Mouse (Mus musculus) thymus, adult 2 months (tissue): ENCODE measurements around the gene Zfp991.
"Not testable (repeated sequence)": the region's sequence is repeated elsewhere in the genome, so short reads cannot be mapped to it uniquely, and the experiment has no call there.

ENCODE experiments used
- CTCF ChIP-seq: fragments of 200-500 bp; IDR thresholded peaks from 2 replicates; pipeline ENCODE4 v1.5.1; 2012; ENCODE audit warnings: mild to moderate bottlenecking, control low read depth, low read length, moderate library complexity, borderline replicate concordance; ENCODE audit not compliant: control insufficient read depth, poor library complexity, insufficient read depth; ENCODE audit errors: extremely low read depth
- POLR2A ChIP-seq: fragments of 200-500 bp; IDR thresholded peaks from 2 replicates; pipeline ENCODE4 v1.6.1; 2012; ENCODE audit warnings: mild to moderate bottlenecking, low read length, control low read depth, moderate library complexity; ENCODE audit not compliant: control insufficient read depth, poor library complexity, insufficient read depth; ENCODE audit errors: extremely low read depth

GRCm38 (mm10) chr4:147170547-147170946 lies 38.7 kb downstream of the Zfp991 start:
- TF ChIP-seq CTCF, POLR2A: not testable (repeated sequence)
